Mouse (Mus musculus) megakaryocyte, embryonic 14.5 days (primary cell): Measurements from ENCODE around the gene Dnajc2.

Source experiments
- FLI1 ChIP-seq: IDR thresholded peaks from 2 replicates; pipeline ENCODE4 v1.6.1; 2012; ENCODE audit warnings: low read length, inconsistent platforms, mixed read lengths
- GATA1 ChIP-seq: IDR thresholded peaks from 3 replicates; pipeline ENCODE4 v1.6.1; 2012; ENCODE audit warnings: mixed read lengths, low read length, inconsistent platforms, borderline replicate concordance

DNA sequence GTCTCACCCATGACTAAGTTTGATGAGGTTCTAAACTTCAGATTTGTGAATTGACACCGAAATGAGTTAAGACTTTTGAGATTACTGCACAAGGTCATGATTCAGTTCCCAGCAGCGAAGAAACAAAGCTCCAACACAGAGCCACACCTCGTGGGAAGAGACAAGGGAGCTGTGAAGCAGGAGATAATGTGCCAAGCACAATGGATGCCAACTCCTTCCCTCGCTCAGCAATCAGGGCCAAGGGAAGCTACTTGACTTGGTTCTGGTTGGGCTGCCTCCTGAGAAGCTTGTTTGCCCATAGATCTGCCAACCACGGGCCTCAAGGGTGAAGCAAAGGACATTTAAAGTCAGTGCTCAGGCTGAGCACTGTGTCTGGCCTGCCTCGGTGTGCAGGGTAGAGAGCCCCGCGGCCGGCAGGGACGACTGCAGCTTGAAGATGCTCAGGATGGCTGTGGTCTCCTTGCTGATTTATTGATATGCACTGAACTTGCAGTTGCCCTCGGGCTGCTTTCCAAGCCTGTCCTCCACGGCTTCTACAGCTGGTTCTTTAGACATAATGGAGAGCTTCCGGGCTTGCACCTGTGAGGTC, 72.8 kb downstream of the Dnajc2 start:
- TF ChIP-seq GATA1 (no peak), FLI1 (no peak)
